ENCODE assay signal across 8 mouse cellular contexts in the genomic region with DNA sequence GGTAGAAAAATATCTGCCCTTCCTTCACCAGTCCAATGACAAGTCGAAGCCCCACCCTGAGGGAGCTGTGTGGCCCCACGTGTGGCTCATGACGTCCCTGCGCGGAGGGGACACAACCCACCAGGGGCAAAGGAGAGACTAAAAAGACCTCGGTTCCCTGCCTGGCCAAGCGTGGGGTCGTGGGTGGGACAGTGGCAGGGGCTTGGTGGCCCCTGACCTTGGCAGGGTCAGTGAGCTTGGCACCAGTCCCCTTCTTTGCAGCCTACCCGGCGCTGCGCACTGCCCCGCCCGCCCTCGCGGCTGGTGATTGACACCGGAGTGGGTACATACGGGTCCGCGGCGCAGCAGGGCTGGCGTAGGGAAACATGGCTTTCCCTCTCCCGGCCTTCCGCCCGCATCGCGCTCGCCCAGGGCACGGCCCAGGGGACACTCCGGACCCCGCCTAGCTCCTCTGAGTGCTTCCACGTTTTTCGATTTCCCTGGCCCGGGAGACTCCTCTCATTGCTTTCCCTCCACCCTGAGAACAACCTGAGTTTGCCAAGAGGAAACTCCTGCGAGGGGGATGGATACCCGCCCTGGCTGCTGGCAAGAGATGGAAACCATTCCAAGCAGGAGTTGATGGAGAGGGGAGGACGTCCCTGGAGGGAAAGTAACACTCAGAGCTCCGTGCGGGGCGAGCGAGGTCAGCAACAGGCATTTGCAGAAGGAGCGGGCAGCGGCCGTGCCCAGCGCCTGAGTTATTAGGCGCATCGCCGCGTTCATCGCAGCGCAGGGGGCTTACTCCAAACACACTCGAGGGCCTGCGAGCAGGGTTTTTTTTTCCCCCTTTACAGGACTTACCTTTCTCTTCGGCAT. TPM values are rescaled to one million over a fixed set of nuclear protein-coding genes. Genes with fewer than 3 reads are reported as not detected.
DNase-seq lines count a peak whose midpoint lies in the region; ATAC-seq lines count a peak whose summit lies in the region.

No protein-coding gene starts in this region.

- WGBS in forebrain, embryonic 15.5 days, result 2% methylated on average over 53 of the region's 53 CpGs
- WGBS in liver, embryonic 16.5 days (ENCODE audit: insufficient replicate concordance), result 4% methylated on average over 53 of the region's 53 CpGs
- WGBS in neural tube, embryonic 15.5 days, result 2% methylated on average over 53 of the region's 53 CpGs

- H3K9me3 ChIP-seq in forebrain, embryonic 15.5 days, result no peaks in the 10 kb centered on the region
- H3K9me3 ChIP-seq in liver, embryonic 16.5 days (replicated peaks; ENCODE audit: control insufficient read depth, low read length), result no peaks in the 10 kb centered on the region
- no peaks in the 10 kb centered on the region; the same call in 1 of the 2 replicates for H3K9me3 ChIP-seq in neural tube, embryonic 15.5 days (replicated peaks)

- H3K27ac ChIP-seq in forebrain, embryonic 15.5 days (replicated peaks), result peak overlapping the region; percentile 76
- no peak overlapping the region for H3K27ac ChIP-seq in liver, embryonic 16.5 days (ENCODE audit: low read length)
- peak overlapping the region; percentile 85 for H3K27ac ChIP-seq in neural tube, embryonic 15.5 days (replicated peaks)

- H3K4me3 ChIP-seq in forebrain, embryonic 15.5 days, result peak overlapping the region; percentile 75
- H3K4me3 ChIP-seq in liver, embryonic 16.5 days (ENCODE audit: low read depth, low read length), result peak overlapping the region; percentile 39
- peak overlapping the region; percentile 63 for H3K4me3 ChIP-seq in neural tube, embryonic 15.5 days (replicated peaks)

- intact Hi-C loops in heart, postnatal 14 days (cut with DNase I), result loop anchor here (2.0 kb wide), 1 partner anchor 171 kb away; the partner anchor contains the start of gene Phip

- H3K4me2 ChIP-seq in forebrain, embryonic 15.5 days (replicated peaks), result peak overlapping the region; percentile 99
- H3K4me2 ChIP-seq in liver, embryonic 16.5 days (ENCODE audit: low read depth, low read length), result peak overlapping the region; percentile 47
- H3K4me2 ChIP-seq in neural tube, embryonic 15.5 days, result peak overlapping the region; percentile 99

- H3K4me1 ChIP-seq in forebrain, embryonic 15.5 days, result peaks cover 15% of the 10 kb centered on the region
- no peaks in the 10 kb centered on the region for H3K4me1 ChIP-seq in liver, embryonic 16.5 days (ENCODE audit: control insufficient read depth, low read depth, low read length)
- H3K4me1 ChIP-seq in neural tube, embryonic 15.5 days, result peaks cover 16% of the 10 kb centered on the region

- peak; percentile 56 to 67 for DNase-seq in heart, postnatal 14 days
- peak; percentile 69 for DNase-seq in layer of hippocampus, adult 11-12 months (ENCODE audit: low spot score)
- peak; percentile 24 for DNase-seq in thymus, postnatal 14 days

- no peaks in the 10 kb centered on the region; the same call in 1 of the 2 replicates for H3K36me3 ChIP-seq in forebrain, embryonic 15.5 days
- H3K36me3 ChIP-seq in liver, embryonic 16.5 days (ENCODE audit: control insufficient read depth, insufficient read depth), result no peaks in the 10 kb centered on the region
- peaks cover 3% of the 10 kb centered on the region; the same call in 1 of the 2 replicates for H3K36me3 ChIP-seq in neural tube, embryonic 15.5 days

- no peaks in the 10 kb centered on the region for H3K27me3 ChIP-seq in forebrain, embryonic 15.5 days
- peaks cover 3% of the 10 kb centered on the region; the same call in 1 of the 2 replicates for H3K27me3 ChIP-seq in liver, embryonic 16.5 days (ENCODE audit: control insufficient read depth, insufficient read depth, low read depth, low read length)
- no peaks in the 10 kb centered on the region for H3K27me3 ChIP-seq in neural tube, embryonic 15.5 days (replicated peaks)

- ATAC-seq in CD4-positive, CD25-positive, alpha-beta regulatory T cell, adult 4 months, result peak; percentile 29
- ATAC-seq in cerebellum, adult (ENCODE audit: insufficient number of reproducible peaks, low FRiP score, low TSS enrichment), result peak; percentile 81
- peak; percentile 86 for ATAC-seq in forebrain, embryonic 15.5 days (replicated peaks)
- 0 out of 2 replicates have a peak, but pooled peaks have one; percentile 13 for ATAC-seq in liver, embryonic 16.5 days (ENCODE audit: low read depth)
- peak; percentile 84 for ATAC-seq in neural tube, embryonic 15.5 days (ENCODE audit: low FRiP score)

- H3K9ac ChIP-seq in forebrain, embryonic 15.5 days (replicated peaks), result peak overlapping the region; percentile 73
- no peak overlapping the region for H3K9ac ChIP-seq in liver, embryonic 16.5 days (ENCODE audit: low read depth, low read length)
- H3K9ac ChIP-seq in neural tube, embryonic 15.5 days (replicated peaks), result peak overlapping the region; percentile 74

RNA-seq across cellular contexts. Expression of gene Hmgn3, which starts 0.7 kb away (rescaled TPM):
- 10 to 100 TPM; 33.8 to 47.7 TPM for polyA plus RNA-seq in CD4-positive, CD25-positive, alpha-beta regulatory T cell, adult 4 months (2017; shearing (Covaris generic))
- 175 and 195 TPM in 2 replicates for polyA plus RNA-seq in forebrain, embryonic 15.5 days (2015; fragmentation: Nextera tagmentation; extraction: Ambion mirVana)
- total RNA-seq in heart, postnatal 14 days (2021), result 10 to 100 TPM; 20.2 to 26.6 TPM
- 2.9 and 3.6 TPM in 2 replicates for polyA plus RNA-seq in liver, embryonic 16.5 days (2015; fragmentation: Nextera tagmentation; extraction: Ambion mirVana)
- polyA plus RNA-seq in neural tube, embryonic 15.5 days (2015; fragmentation: Nextera tagmentation; extraction: Ambion mirVana), result 138 and 154 TPM in 2 replicates

Comparison
In these comparisons a context has a peak if more than half of its experiments do, and no peak if none do; other contexts are left out.
1. ATAC-seq: peak in every context shown above with its lines; median percentile 86 in forebrain, embryonic 15.5 days; 84 in neural tube, embryonic 15.5 days; 81 in cerebellum, adult; 29 in CD4-positive, CD25-positive, alpha-beta regulatory T cell, adult 4 months; 13 in liver, embryonic 16.5 days.
2. H3K4me2 ChIP-seq: peak in every context shown above with its lines; median percentile 99 in forebrain, embryonic 15.5 days; 99 in neural tube, embryonic 15.5 days; 47 in liver, embryonic 16.5 days.